Mouse (Mus musculus): ENCODE data around the gene Rpl5. TPM values are rescaled to one million over a fixed set of nuclear protein-coding genes. Genes with fewer than 3 reads are reported as not detected.

Gene Rpl5
- polyA plus RNA-seq, 1 experiment from 2014 or later: 58.1 TPM

GRCm38 (mm10) chr5:107942941-107943340, 42.6 kb downstream of the Rpl5 start:
- Histone ChIP-seq H3K27ac (replicated peaks; ENCODE audit: low read depth, low read length) (no peak overlapping the region), H3K4me2 (ENCODE audit: low read depth, low read length) (no peak overlapping the region), H3K27me3 (replicated peaks; ENCODE audit: control insufficient read depth, insufficient read depth, low read length) (no peaks in the 10 kb centered on the region), H3K36me3 (ENCODE audit: control insufficient read depth, insufficient read depth, low read length) (no peaks in the 10 kb centered on the region), H3K4me1 (ENCODE audit: control insufficient read depth, insufficient read depth, low read length) (peaks cover 8% of the 10 kb centered on the region; the same call in 1 of the 2 replicates), H3K4me3 (ENCODE audit: low read depth, low read length) (no peak overlapping the region), H3K9me3 (ENCODE audit: control insufficient read depth, low read length) (no peaks in the 10 kb centered on the region), H3K9ac (ENCODE audit: low read depth, low read length) (no peak overlapping the region)
- DNase-seq (ENCODE audit: low spot score) (no peak), ATAC-seq (ENCODE audit: low read depth) (no peak)
- 90% methylated on average over 1 of the region's 1 CpGs for WGBS

GRCm38 (mm10) chr5:107943526-107943925, 43.2 kb downstream of the Rpl5 start:
- no peak for DNase-seq (ENCODE audit: low spot score)
- no peak overlapping the region for H3K27ac ChIP-seq (replicated peaks; ENCODE audit: low read depth, low read length)
- no peak for ATAC-seq (ENCODE audit: low read depth)

GRCm38 (mm10) chr5:107946475-107946874, 46.2 kb downstream of the Rpl5 start:
- Histone ChIP-seq H3K4me1 (ENCODE audit: control insufficient read depth, insufficient read depth, low read length) (peaks cover 8% of the 10 kb centered on the region; the same call in 1 of the 2 replicates), H3K9ac (ENCODE audit: low read depth, low read length) (no peak overlapping the region), H3K27me3 (replicated peaks; ENCODE audit: control insufficient read depth, insufficient read depth, low read length) (no peaks in the 10 kb centered on the region), H3K4me2 (ENCODE audit: low read depth, low read length) (no peak overlapping the region), H3K4me3 (ENCODE audit: low read depth, low read length) (no peak overlapping the region), H3K36me3 (ENCODE audit: control insufficient read depth, insufficient read depth, low read length) (no peaks in the 10 kb centered on the region), H3K9me3 (ENCODE audit: control insufficient read depth, low read length) (no peaks in the 10 kb centered on the region), H3K27ac (replicated peaks; ENCODE audit: low read depth, low read length) (no peak overlapping the region)
- DNase-seq (ENCODE audit: low spot score): no peak
- ATAC-seq (ENCODE audit: low read depth): no peak
- 78% methylated on average over 1 of the region's 1 CpGs for WGBS

More at GRCm38 (mm10) chr5:107943526-107943925, 43.2 kb downstream of the Rpl5 start:
- H3K9ac ChIP-seq (ENCODE audit: low read depth, low read length): no peak overlapping the region
- WGBS: 89% methylated on average over 6 of the region's 6 CpGs
- H3K4me2 ChIP-seq (ENCODE audit: low read depth, low read length): no peak overlapping the region
- no peaks in the 10 kb centered on the region for H3K27me3 ChIP-seq (replicated peaks; ENCODE audit: control insufficient read depth, insufficient read depth, low read length)
- no peaks in the 10 kb centered on the region for H3K9me3 ChIP-seq (ENCODE audit: control insufficient read depth, low read length)
- peaks cover 8% of the 10 kb centered on the region; the same call in 1 of the 2 replicates for H3K4me1 ChIP-seq (ENCODE audit: control insufficient read depth, insufficient read depth, low read length)
- no peaks in the 10 kb centered on the region for H3K36me3 ChIP-seq (ENCODE audit: control insufficient read depth, insufficient read depth, low read length)
- no peak overlapping the region for H3K4me3 ChIP-seq (ENCODE audit: low read depth, low read length)

- H3K4me2 ChIP-seq (ENCODE audit: low read depth, low read length): no peak overlapping the region
- H3K27ac ChIP-seq (replicated peaks; ENCODE audit: low read depth, low read length): peak overlapping the region; percentile 54
- H3K4me3 ChIP-seq (ENCODE audit: low read depth, low read length): no peak overlapping the region
- no peaks in the 10 kb centered on the region for H3K36me3 ChIP-seq (ENCODE audit: control insufficient read depth, insufficient read depth, low read length)
- H3K4me1 ChIP-seq (ENCODE audit: control insufficient read depth, insufficient read depth, low read length): peaks cover 8% of the 10 kb centered on the region; the same call in 1 of the 2 replicates
- 40% methylated on average over 2 of the region's 2 CpGs for WGBS
- H3K27me3 ChIP-seq (replicated peaks; ENCODE audit: control insufficient read depth, insufficient read depth, low read length): no peaks in the 10 kb centered on the region
- ATAC-seq (ENCODE audit: low read depth) (peak; percentile 80; the same call in 1 of the 2 replicates), DNase-seq (ENCODE audit: low spot score) (peak; percentile 94)
- no peaks in the 10 kb centered on the region for H3K9me3 ChIP-seq (ENCODE audit: control insufficient read depth, low read length)
- H3K9ac ChIP-seq (ENCODE audit: low read depth, low read length): no peak overlapping the region
Observed at GRCm38 (mm10) chr5:107947548-107947947, 47.2 kb downstream of the Rpl5 start.

GRCm38 (mm10) chr5:107948899-107949298, 48.6 kb downstream of the Rpl5 start:
- H3K4me1 ChIP-seq (ENCODE audit: control insufficient read depth, insufficient read depth, low read length): peaks cover 8% of the 10 kb centered on the region; the same call in 1 of the 2 replicates
- H3K9me3 ChIP-seq (ENCODE audit: control insufficient read depth, low read length): no peaks in the 10 kb centered on the region
- no peak for DNase-seq (ENCODE audit: low spot score)
- no peak overlapping the region for H3K9ac ChIP-seq (ENCODE audit: low read depth, low read length)
- H3K27ac ChIP-seq (replicated peaks; ENCODE audit: low read depth, low read length): no peak overlapping the region
- no peak for ATAC-seq (ENCODE audit: low read depth)
- no peaks in the 10 kb centered on the region for H3K27me3 ChIP-seq (replicated peaks; ENCODE audit: control insufficient read depth, insufficient read depth, low read length)
- 88% methylated on average over 1 of the region's 1 CpGs for WGBS
- H3K4me2 ChIP-seq (ENCODE audit: low read depth, low read length): no peak overlapping the region
- no peak overlapping the region for H3K4me3 ChIP-seq (ENCODE audit: low read depth, low read length)
- no peaks in the 10 kb centered on the region for H3K36me3 ChIP-seq (ENCODE audit: control insufficient read depth, insufficient read depth, low read length)

GRCm38 (mm10) chr5:107949607-107950006, 49.3 kb downstream of the Rpl5 start:
- no peaks in the 10 kb centered on the region for H3K9me3 ChIP-seq (ENCODE audit: control insufficient read depth, low read length)
- H3K9ac ChIP-seq (ENCODE audit: low read depth, low read length): no peak overlapping the region
- H3K4me3 ChIP-seq (ENCODE audit: low read depth, low read length): no peak overlapping the region
- H3K4me1 ChIP-seq (ENCODE audit: control insufficient read depth, insufficient read depth, low read length): peaks cover 8% of the 10 kb centered on the region; the same call in 1 of the 2 replicates
- H3K27me3 ChIP-seq (replicated peaks; ENCODE audit: control insufficient read depth, insufficient read depth, low read length): no peaks in the 10 kb centered on the region
- DNase-seq (ENCODE audit: low spot score) (no peak), ATAC-seq (ENCODE audit: low read depth) (no peak)
- no peaks in the 10 kb centered on the region for H3K36me3 ChIP-seq (ENCODE audit: control insufficient read depth, insufficient read depth, low read length)
- no peak overlapping the region for H3K4me2 ChIP-seq (ENCODE audit: low read depth, low read length)
- WGBS: 90% methylated on average over 3 of the region's 3 CpGs
- no peak overlapping the region for H3K27ac ChIP-seq (replicated peaks; ENCODE audit: low read depth, low read length)

GRCm38 (mm10) chr5:107950643-107951042, 50.3 kb downstream of the Rpl5 start:
- Histone ChIP-seq H3K27me3 (replicated peaks; ENCODE audit: control insufficient read depth, insufficient read depth, low read length) (no peaks in the 10 kb centered on the region), H3K9ac (ENCODE audit: low read depth, low read length) (no peak overlapping the region), H3K4me3 (ENCODE audit: low read depth, low read length) (no peak overlapping the region), H3K4me1 (ENCODE audit: control insufficient read depth, insufficient read depth, low read length) (peaks cover 8% of the 10 kb centered on the region; the same call in 1 of the 2 replicates), H3K9me3 (ENCODE audit: control insufficient read depth, low read length) (no peaks in the 10 kb centered on the region), H3K4me2 (ENCODE audit: low read depth, low read length) (no peak overlapping the region), H3K27ac (replicated peaks; ENCODE audit: low read depth, low read length) (no peak overlapping the region), H3K36me3 (ENCODE audit: control insufficient read depth, insufficient read depth, low read length) (no peaks in the 10 kb centered on the region)
- no peak for DNase-seq (ENCODE audit: low spot score)
- WGBS: 77% methylated on average over 5 of the region's 5 CpGs
- no peak for ATAC-seq (ENCODE audit: low read depth)

Other genes starting within 250 kb of the Rpl5 start
- gene Gfi1, start 174.5 kb upstream of the Rpl5 start, polyA plus RNA-seq (2014; fragmentation: Nextera tagmentation; extraction: Ambion mirVana): 0.39 and 0.79 TPM in 2 replicates
- gene Ube2d2b, start 70.4 kb upstream of the Rpl5 start, polyA plus RNA-seq (2014; fragmentation: Nextera tagmentation; extraction: Ambion mirVana): 0.47 TPM in 1 of 2 replicates, not detected in the other
- 56.1 and 58.5 TPM in 2 replicates for gene Evi5, start 25.4 kb upstream of the Rpl5 start, polyA plus RNA-seq (2014; fragmentation: Nextera tagmentation; extraction: Ambion mirVana)
- gene Fam69a, start 86.6 kb downstream of the Rpl5 start, polyA plus RNA-seq (2014; fragmentation: Nextera tagmentation; extraction: Ambion mirVana): 33.0 and 34.2 TPM in 2 replicates
- gene Mtf2, start 165.2 kb downstream of the Rpl5 start, polyA plus RNA-seq (2014; fragmentation: Nextera tagmentation; extraction: Ambion mirVana): 84.3 and 86.2 TPM in 2 replicates
- gene Tmed5, start 232.1 kb downstream of the Rpl5 start, polyA plus RNA-seq (2014; fragmentation: Nextera tagmentation; extraction: Ambion mirVana): 25.8 and 29.6 TPM in 2 replicates
- gene Ccdc18, start 232.4 kb downstream of the Rpl5 start, polyA plus RNA-seq (2014; fragmentation: Nextera tagmentation; extraction: Ambion mirVana): 6.7 and 9.0 TPM in 2 replicates

Data from embryonic facial prominence, embryonic 14.5 days (tissue).